20 mouse cellular contexts compared by ENCODE assay signal in the genomic region with DNA sequence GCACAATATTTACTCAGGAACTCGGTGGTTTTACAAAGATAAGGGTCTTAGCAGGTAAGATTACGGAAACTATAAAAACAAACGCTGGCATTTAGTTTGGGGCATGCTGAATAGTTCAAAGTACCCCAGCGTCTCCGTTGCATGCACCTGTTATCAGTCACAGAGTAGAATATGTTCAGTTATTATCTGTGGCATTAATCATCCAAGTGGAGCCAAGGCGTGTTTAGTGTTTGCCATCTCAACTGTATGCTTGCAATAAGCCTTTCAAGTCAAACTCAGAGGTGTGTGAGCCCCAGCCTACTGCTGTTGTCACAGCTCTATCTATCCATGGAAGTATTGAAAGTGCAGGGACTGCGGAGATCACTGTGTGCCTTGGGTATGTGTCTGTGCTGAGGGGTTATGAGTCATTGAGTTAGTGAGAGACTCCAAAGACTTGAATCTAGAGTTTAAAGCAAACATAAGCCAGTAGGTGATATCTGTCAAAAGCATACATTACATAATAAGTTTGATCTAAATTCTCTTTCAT.
"Had no signal": no experiment of that assay in that cellular context is flagged by ENCODE, and none has a peak within 500 bp of the region (broad histone marks: within the 10 kb centered on the region; RNA-seq: fewer than 3 reads in every experiment).

No protein-coding gene starts in this region.

- ATAC-seq: liver, embryonic 12.5 days; midbrain, embryonic 15.5 days had no signal

- H3K9me3 ChIP-seq: limb, embryonic 10.5 days; limb, embryonic 13.5 days; liver, embryonic 12.5 days; liver, embryonic 15.5 days; midbrain, embryonic 12.5 days; midbrain, embryonic 15.5 days; neural tube, embryonic 12.5 days; neural tube, embryonic 15.5 days had no signal

- DNase-seq: kidney, adult 2 months; kidney, postnatal 25 days; layer of hippocampus, adult 9-11 months; liver; lung, adult 18-20 months; right cerebral cortex, adult 18-20 months; right cerebral cortex, postnatal 14 days; right cerebral cortex, postnatal 4 days; thymus, postnatal 25 days had no signal

- H3K4me1 ChIP-seq: limb, embryonic 10.5 days; limb, embryonic 13.5 days; liver, embryonic 12.5 days; liver, embryonic 15.5 days; midbrain, embryonic 12.5 days; midbrain, embryonic 15.5 days; neural tube, embryonic 12.5 days; neural tube, embryonic 15.5 days had no signal

- H3K4me3 ChIP-seq: layer of hippocampus, adult 2 months; limb, embryonic 10.5 days; limb, embryonic 13.5 days; liver, embryonic 12.5 days; liver, embryonic 15.5 days; midbrain, embryonic 12.5 days; midbrain, embryonic 15.5 days; neural tube, embryonic 12.5 days; neural tube, embryonic 15.5 days had no signal

- H3K9ac ChIP-seq: limb, embryonic 13.5 days; liver, embryonic 12.5 days; liver, embryonic 15.5 days; midbrain, embryonic 12.5 days; midbrain, embryonic 15.5 days; neural tube, embryonic 12.5 days; neural tube, embryonic 15.5 days had no signal

- H3K4me2 ChIP-seq: limb, embryonic 13.5 days; liver, embryonic 12.5 days; liver, embryonic 15.5 days; midbrain, embryonic 12.5 days; midbrain, embryonic 15.5 days; neural tube, embryonic 12.5 days; neural tube, embryonic 15.5 days had no signal

- H3K27ac ChIP-seq: kidney, postnatal 0 days; layer of hippocampus, adult 2 months; limb, embryonic 10.5 days; limb, embryonic 13.5 days; liver, embryonic 12.5 days; liver, embryonic 15.5 days; macrophage; midbrain, embryonic 12.5 days; midbrain, embryonic 15.5 days; neural tube, embryonic 12.5 days; neural tube, embryonic 15.5 days had no signal

- H3K36me3 ChIP-seq: limb, embryonic 10.5 days; limb, embryonic 13.5 days; liver, embryonic 12.5 days; liver, embryonic 15.5 days; midbrain, embryonic 12.5 days; midbrain, embryonic 15.5 days; neural tube, embryonic 12.5 days; neural tube, embryonic 15.5 days had no signal

- H3K27me3 ChIP-seq: liver, embryonic 12.5 days; liver, embryonic 15.5 days; midbrain, embryonic 12.5 days; midbrain, embryonic 15.5 days; neural tube, embryonic 12.5 days; neural tube, embryonic 15.5 days had no signal
